Mouse (Mus musculus): ENCODE results near the gene Tmem88b.
A peak's percentile ranks its signal among the peaks of the same experiment; 100 is the strongest.

Gene Tmem88b

DNA sequence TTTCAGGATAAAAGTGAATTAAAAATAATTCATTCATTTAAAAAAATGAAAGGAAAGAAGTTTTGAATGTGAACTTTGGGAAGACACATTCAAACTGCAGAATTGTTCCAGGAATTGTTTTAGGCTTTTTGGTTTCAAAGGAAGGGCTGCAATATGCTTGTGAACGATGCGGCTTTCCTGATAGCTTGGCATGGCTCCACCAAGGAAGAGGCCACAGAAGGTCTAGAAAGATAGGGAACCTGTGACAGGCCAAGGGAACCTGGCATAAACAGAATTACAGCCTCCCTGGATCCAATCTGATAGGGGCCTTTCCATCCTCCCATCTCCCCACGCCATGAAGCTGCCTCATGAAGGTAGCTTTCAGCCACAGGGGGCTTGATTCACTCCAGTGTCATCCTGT, 2.6 kb upstream of the Tmem88b start:
- no peak for DNase-seq

DNA sequence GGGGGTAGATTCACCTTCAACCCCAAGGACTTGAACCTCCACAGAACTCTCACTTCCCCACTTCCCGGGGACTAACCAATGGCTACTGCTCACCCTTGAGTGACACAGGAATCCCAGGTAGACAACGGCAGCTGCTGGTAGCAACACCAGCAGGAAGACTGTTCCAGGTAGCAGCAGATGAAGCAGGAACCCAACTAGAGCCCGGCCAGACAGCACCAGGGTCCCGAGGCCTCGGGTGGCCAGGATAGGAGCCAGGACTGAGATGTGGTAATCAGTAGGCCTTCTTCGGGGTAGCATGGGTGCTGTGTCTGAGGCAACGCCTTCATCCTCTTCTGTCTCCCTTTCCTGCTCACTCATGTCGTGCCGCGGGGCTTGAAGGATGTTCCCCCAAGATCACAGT, 428 bp downstream of the Tmem88b start:
- DNase-seq = no peak

DNA sequence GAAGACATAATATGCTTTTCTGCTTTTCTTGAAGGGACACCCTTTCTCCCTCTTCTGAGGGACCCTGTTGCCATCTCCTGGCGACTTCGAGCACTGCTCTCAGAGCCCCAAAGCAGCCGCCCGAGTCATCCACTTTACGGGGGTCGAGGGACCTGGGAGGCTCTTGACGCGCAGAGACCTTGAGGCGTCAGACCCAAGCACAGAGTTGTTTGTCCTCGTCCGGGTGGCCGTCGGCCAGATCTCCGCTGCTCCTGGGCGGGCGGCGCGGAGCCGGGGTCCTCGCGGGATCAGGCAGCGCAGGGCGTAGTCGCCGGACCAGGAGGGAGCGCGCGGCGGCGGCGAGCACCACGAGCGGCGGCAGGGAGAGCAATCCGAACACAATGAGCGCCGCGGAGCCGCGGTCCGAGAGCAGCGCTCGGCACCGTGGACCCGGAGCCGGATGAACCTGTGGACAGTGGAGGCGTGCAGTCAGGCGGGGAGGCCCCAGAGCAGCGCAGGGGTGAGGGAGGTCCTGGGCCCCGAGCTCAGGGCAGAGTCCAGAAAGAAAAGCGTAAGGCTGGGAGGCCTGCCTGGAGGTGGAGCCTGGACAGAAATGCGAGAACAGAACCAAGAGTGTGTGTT, 1.5 kb downstream of the Tmem88b start:
- DNase-seq = peak; percentile 91

DNA sequence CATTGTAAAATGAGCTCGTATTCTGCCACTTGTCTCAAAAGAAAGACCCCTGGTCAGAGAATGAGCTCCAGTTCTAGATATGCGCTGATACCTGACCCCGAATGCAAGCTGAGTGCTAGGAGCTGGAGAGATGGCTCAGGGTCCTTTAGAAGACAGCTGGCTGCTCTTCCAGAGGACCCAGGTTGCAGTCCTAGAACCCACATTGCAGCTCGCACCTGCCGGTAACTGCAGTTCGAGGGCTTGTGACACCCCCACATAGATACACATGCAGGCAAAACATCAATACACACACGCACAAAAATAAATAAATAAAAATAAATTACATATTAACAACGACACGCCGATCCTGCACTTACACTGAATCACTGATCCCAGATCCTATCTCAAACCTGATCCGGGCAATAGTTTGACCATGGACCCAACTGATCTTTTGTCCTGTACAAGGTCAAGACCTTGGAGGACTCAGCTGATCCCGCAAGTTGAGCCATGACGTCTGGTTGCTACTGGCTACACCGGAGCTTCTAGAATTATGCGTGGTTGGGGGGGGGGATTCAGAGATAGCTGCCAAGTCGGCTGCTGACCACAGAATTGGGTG, 2.1 kb downstream of the Tmem88b start:
- DNase-seq = no peak

DNA sequence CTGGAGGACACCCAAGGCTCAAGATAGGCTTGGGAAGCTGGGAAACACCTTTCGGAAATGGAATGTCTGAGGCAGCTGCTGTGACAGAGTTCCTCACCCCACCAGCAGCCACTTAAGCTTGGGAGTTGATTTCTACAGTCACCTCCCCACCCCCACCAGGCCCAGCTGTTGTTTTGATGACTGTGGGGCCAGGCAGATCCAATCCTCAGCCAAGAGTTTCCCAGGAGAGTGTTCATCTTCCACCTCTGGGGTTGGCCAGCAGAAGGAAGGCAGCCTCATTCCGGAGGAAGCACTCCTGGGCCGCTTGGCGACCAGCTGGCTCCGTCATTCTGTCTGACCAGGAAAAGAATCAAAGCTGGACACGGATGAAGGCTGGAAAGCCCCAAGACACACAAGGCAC, 4.8 kb downstream of the Tmem88b start:
- no peak for DNase-seq

DNA sequence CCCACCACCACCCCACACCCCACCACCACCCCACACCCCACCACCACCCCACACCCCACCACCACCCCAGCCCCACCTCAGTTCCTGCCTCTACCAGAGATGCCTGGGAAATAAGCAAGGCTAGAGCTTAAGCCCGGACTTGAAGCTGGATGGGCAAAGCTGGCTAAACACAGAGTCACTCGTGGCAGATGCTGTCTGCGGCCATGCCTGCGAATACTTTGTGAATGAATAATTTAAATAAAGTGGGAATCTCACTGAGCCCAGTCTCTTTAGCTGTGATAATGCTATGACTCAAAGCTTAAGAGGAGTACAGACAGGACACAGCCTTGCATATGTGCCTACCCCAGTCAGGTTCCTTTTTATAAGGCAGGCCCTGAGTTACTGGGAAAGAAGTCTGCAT, 6.2 kb downstream of the Tmem88b start:
- DNase-seq = no peak

DNA sequence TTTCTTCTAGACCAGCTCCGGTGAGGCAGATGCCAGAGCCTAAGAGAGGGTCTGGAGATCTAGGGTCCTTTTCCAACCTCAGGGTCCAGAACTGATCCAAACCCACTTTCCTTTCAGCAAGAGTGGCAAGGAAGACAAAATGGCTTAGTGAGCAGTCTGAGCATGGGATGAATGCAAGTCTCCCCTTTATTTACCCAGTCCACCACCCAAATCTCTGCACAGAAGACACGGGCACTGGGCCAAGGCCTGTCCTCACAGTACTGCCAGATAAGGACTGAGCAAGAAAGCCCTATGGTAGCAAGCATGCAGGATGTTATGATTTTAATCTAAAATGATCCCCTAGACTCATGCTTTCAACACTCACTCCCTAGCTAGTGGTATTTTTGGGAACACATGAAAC, 7.9 kb downstream of the Tmem88b start:
- peak in 1 of 2 experiments; percentile 56 for DNase-seq

DNA sequence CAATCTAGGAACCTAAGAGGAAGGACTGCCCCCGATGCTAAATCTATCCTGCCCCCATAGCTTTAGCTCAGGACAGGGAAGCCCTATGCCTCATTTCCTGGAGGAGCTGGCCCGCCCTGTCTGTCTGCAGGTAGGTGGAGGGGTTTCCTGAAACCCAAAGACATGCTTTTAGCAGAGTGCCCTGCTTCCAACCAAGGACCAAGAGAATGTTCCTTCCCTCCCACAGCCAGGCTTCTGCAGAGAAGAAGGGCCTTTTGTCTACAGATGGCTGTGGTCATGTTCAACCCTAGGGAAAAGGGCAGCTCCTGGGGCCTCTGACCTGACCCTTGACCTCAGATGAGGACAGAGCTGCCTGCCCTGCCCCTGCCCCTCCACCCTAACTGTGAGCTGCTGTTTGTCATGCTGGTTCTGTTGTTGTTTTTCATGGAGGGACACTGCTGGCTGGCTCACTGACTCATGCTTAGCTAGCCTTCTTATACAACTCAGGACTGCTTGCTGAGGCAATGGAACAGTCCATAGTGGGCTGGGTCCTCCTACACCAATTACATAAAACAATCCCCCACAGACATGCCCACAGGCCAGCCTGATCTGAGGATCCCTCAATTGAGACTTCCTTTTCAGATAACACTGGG, 8.9 kb downstream of the Tmem88b start:
- no peak for DNase-seq

DNA sequence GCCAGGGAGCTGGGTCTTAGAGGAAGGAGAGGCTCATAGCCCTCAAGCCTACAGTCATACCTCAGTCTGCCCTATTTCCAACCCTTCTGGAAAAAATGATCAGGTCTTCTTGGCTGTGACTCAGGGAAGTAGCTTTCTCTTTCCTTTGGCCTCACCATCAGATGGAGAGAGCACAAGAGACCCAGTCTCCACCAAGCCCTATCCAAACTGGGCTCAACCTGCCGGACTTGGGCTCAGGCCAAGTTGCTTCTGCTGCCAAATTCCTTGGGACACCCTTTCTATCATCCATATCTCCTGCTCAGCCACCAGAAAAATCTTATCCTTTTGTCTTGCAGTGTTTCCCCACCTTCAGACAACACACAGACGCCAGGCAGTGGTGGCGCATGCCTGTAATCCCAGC, 9.8 kb downstream of the Tmem88b start:
- DNase-seq = peak; percentile 86 to 88

DNA sequence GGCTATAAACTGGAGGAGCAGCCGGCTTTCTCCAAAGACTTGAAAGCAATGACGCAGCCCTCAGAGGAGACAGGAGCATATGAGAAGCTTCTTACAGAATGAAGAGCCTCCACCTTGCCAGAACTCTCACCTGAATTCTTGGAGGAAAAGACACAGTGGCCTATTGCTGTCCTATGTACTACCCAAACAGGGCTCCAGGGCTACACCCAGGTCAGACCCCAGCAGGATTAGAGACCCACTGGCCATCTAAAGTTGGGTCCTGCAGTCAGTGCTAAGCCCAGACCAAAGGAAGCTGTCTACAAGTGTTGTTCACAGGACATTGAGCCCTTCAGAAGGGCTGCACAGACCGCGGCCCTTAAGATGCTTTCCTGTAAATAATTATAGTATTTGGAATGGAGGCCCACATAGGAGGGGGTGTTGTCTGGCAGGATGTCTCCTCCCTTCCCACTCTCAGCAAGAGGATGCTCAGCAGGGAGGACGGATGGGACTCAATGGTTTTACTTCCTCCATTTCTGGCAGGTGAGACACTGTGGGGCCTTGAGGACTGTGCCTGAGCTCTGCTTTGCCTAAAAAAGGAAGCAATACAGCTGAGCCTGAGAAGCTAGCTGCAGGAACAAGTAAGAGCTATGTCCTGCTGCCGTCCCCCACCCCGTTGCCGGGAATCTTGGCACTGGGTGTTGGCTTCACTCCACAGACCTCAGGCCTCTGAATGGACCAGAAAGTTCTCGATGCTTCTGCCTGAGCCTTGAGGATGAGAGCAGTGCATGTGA, 10.5 kb downstream of the Tmem88b start:
- peak; percentile 80 to 82 for DNase-seq

DNA sequence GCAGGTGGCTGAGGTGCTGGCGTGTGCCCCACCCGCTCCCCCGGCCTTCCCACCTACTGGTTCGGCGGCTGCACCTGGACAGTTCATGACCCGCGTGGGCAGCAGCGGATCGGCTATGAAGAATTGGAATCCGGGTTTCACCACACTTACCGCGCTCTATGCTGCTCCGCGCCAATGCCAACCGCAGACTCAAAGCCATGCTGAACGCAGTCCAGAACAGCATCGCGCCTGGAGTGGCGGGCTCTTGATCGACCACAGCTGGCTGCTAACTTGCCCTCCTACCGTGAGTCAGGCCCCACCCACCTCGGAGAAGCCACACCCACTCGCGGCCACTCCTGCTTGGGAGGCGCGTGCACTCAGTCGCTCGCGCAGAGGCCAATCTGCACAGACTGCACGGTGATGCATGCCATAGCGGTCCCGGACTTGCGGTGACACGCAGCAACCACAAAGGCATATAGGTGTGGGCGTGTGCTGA, 11.4 kb downstream of the Tmem88b start, which contains the start of gene Vwa1:
TSS of gene Vwa1 (minus strand) at position 419 of the 475 bp plus-strand sequence.
- peak; percentile 84 to 90 for DNase-seq

DNA sequence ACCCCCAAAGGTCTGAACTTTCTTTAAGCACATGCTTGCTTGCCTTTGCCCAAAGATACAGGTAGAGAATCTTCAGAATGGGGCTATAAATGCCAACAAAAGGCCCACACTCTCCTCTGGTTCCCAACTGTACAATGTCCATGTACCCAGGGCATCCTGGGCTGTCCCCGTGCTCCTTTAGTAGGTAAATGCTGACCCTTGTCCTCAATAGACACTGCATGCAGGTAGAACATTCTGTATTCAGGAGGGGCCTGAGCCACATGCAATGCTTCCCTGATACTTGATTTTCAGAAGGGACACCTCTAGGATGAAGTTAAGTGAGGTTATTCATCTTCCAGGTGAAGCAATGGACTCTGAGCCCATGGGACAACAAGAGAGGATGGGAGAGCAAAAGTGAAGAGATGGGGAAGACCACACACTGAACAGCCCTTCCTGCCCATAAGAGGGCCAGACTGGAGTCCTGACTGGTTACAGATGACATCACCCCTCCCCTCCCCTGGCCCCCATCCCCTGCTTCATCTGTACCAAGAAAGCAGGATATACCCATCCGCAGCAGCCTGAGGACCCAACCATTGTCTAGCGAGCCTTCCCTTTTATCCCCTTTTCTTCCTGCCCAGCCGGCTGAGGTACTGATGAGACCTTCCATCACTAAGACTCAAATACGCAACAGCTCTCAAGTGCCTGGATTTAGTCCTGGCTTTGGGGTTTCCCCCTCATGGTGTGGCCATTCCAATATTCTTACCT, 12.2 kb downstream of the Tmem88b start:
- DNase-seq = no peak

DNA sequence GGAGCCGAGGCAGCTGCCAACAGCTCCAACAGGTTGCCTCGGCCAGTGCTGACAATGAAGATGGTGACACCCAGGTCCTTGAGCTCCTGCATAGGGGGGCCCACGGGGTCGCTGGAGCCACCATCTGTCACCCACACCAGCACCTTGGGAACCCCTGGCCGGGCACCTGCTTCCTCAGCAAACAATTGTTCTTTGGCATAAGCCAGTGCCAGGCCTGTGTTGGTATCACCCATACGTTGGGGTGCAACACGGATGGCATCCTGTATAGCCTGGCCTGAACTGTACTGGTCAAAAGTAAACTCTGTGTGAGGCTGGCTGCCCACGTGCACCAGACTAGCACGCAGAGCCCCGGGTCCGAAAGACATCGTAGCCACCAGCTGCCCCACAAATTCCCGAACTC, 12.9 kb downstream of the Tmem88b start:
- no peak for DNase-seq

DNA sequence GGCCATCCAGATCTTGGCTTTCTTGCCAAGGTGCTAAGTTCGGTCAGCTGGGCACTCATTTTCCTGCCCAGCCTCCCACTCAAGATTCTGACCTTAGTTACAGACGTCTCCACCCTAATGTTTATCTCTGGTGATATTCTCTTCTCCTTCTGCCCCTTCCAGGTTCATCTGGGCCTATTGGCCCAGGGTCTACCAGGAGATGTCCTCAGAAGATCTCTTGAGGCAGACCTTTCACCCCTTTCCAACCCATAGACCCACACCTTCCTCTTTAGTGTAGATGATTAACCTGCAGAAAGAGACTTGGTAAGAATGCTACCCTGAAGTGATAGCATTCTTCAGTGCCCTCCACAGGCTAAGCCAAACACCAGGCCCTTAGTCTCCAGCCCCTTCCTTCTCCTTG, 14.0 kb downstream of the Tmem88b start:
- no peak for DNase-seq

DNA sequence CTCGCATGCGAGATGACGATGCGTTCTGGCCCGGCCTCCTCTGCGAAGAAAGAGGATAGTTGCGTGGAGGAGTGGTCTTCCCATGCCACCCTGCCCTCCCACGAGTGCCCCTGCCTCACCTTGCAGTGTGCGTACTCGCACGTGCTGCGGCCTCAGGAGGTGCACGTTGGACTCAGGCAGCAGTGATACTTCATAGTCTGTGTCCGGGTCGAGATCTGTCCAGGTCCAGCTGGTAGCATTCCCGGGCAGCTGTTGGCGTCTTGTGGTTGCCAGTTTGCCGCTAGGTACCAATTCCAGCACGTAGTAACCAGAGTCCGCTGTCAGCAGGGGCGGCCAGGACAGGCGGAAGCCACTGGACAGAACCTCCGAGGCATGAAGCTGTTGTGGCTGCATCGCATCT, 15.0 kb downstream of the Tmem88b start:
- DNase-seq = no peak

DNA sequence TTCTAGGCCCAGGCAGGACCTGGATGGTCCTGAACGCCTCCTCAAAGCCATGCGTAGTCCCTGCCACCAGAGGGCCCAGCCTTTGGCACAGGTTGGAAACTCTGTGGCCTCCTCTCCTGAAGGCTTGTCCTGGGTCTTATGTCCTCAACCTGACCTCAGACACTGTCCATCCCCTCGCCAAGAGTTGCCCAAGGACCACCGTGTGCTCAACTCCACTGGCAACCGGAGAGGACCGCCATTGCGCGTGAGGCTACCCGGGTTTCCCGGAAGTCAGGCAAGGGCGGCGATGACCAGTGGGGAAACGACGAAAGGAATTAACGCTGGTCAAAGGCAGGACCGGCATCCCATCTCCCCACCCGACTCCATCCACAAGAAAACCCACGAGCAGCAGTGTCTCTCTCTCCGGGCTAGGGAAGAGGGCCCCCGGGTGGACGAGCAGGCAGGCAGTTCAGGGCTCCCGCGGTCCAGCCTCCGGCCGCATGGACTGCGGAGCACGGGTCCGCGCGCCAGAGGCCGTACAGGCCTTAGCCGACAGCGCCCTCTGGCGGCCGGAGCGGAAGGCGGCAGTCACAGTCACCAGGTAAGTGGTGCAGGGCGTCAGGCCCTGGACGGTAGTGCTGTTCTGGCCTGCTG, 15.7 kb downstream of the Tmem88b start:
- peak; percentile 98 for DNase-seq

DNA sequence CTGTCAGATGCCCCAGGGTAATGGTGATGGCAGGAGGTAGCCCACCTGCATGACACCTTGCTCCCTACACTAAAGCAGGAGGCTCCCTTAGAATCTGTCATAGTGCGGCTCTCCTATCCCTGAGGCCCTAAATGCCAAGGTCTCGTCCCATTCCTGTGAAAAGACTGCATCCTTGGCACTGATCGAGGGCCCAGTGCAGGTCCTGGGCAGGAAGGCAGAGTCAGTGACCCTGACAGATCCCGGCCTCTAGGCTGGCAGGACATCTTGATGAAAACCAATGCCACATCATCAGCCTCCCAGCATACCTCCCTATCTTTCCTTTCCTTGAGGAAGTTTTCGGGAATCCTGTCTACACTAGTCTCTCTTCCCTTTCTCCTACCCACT, 16.2 kb downstream of the Tmem88b start:
- no peak for DNase-seq

DNA sequence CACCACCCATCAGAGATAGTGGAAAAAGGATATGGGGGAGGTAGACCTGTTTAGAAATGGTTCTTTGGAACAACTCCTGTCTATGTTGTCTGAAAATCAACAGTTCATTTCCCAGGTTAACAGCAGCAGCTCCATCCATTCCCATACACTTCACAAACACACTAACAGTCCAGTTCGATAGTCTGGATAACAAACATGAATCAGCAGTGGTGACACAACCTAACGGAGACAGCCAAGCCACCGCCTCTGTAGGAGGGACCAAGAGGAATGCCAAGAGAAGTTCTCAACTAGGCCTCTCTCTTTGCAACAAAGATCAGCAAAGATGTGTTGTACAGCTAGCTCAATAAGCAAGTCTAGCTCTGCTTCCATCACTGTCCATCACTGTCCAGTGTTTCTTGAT, 23.3 kb downstream of the Tmem88b start:
- DNase-seq = no peak

DNA sequence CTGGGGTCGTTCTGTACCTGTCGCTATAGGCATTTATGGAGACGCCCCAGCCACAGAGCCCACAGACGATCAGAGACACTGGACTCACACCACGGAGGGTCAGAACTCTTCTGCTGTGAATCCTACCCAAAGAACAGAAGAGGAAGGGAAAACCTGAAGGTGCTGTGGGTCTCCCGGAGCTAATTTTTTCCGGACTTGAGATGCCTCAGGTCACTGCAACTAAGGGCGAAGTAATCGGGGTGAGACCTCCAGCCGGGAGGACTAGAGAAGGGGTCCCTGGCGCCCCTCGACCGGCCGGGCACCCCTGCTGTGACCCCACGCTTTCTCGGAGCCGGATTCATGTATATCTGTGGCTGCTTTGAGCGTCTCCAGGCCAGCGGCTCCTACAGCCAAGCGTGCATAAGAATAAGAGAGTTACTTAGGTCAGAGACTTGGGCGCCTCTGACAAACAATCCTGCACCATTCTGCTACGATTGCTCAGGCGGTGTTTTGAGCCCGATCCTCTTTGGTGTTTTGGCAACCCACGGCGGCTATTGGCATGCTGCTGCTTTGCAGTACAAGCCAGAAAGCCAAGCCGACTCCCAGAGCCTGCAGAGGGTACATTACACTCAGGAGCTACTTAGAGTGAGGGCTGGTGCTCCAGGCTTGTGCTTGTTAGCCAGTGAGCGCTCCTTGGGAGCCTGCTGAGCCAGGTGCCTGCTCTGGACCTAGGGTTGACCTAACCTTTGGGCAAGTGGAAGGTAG, 24.1 kb downstream of the Tmem88b start:
- DNase-seq = peak; percentile 38 to 58

DNA sequence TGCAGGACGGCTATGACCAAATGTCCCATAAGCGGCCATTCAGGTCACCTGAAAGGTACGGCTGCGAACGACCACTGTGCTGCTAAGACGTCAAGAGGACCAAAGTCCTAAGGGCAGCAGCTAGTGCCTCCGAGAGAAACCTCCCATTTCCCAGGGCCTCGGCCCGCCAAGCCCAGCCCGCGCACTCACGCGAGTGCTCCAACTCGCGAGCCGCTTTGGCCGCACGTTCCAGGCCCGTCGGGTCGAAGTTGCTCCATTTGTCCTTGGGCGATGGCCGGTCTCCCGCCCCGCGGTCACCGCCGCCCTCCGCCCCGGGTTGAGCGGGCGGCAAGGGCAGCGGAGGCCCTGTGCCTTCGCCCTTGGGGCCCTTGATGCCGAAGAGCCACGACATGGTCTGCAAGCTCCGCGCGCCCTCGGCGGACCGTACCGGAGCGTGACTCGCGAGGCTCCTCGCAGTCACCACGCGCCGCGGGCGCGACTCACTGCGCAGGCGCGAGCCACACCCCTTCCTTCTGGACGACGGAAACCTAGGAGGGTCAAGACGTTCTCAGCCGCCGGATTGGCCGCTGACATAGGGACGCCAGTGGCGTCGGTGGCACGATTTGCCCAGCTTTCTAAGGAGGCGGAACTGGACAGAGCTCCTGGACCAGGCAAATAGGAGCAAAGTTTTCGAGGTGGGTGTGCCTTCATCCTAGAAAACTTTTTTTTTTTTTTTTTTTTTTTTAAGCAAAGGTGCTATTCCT, 24.9 kb downstream of the Tmem88b start, which contains the start of gene Atad3a:
TSS of gene Atad3a (minus strand) at position 481 of the 743 bp plus-strand sequence.
- DNase-seq = peak; percentile 99

Measured in cerebellum, postnatal 14 days (tissue).